Mouse (Mus musculus) induced T-regulatory cell, adult 2 months (primary cell): ENCODE data around the gene Cdh4.

Experiments used
- DNase-seq: peaks from one replicate; pipeline ENCODE4 v3.0.0-alpha.2; 2012; ENCODE audit warnings: low read depth

Cdh4 gene

DNA sequence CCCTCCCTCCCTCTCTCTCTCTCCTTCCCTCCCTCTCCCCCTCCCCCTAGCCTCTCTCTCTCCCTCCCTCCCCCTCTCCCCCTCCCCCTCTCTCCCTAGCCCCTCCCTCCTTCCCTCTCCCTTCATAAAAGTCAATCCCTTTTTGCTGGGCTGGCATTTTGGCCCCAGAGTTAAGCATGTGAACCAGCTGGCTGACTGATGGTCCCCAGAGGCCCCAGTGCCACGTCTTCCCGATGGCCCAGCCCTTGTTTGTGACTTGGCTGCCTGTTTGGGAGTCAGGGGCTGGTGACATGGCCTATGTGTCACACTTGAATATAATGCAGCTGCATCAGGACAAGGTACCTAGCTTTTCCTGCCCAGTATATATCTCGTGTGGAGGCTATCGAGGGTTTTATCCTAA, 96.3 kb downstream of the Cdh4 start:
- no peak for DNase-seq

DNA sequence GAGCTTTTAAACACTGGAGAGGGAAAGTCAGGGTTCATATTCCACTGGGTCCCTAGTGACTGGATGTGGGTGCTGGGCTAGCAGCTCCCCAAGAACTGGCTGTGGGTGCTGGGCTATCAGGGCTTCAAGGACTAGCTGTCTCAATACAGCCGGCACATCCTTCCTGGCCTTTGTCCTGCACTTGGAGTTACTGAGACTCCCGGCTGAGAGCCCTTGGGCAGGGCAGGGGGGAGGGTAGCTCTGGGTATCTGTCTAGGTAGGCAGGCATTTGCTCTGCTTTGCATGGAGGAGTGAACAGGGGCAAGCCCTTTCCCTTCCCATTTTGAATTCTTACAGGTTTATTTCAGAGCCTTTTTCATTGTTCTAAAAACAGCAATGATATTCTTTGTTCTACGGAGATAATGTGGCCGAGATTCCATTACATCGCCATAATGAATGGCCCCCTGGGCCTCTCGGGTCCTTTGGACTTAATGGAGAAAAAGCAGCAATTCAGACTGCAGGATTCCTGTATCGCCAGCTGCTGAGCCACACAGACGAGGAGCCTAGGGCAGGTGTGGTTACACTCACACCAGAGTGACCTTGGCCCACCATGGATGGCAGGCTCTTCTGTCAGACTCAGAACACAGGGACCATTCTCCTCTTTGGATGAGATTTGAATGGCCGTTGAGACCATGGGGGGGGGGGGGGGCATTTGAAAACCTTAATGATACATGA, 97.5 kb downstream of the Cdh4 start:
- DNase-seq, result no peak

DNA sequence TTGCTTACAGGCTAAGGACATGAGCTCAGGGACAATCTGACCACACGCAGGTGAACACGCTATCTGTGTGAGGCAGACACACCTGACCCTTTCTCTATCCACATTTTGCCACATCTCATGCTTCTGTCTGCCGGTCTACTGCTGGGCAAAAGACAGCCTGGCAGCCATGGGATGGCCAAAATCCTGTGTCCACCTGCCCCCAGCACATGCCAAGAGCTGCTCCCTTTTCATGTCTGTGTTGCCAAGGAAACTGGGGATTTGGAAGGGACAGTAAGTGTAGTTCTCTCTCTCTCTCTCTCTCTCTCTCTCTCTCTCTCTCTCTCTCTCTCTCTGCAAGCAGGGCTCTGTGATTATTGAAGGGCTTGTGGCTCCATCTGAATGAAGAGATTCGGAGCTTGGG, 98.9 kb downstream of the Cdh4 start:
- DNase-seq, result no peak

DNA sequence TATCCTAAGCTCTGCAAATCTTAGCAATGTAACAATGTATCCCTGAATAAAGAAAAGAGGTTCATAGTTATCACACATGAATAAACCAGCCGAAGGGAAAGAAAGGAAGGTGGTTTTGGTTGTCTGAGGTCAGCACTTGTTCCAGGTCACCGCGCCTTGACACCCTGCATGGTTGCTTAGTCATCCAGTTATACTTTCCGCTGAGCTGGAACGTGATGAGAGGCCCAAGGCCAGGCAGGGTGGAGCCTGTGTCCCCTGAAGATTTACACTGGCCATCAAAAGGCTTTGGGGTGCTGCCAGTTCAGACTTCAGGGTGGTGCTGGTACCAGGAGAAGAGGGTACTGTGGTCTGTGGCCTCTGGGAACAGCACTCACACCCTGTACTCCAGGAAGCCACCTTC, 105.4 kb downstream of the Cdh4 start:
- DNase-seq, result no peak

DNA sequence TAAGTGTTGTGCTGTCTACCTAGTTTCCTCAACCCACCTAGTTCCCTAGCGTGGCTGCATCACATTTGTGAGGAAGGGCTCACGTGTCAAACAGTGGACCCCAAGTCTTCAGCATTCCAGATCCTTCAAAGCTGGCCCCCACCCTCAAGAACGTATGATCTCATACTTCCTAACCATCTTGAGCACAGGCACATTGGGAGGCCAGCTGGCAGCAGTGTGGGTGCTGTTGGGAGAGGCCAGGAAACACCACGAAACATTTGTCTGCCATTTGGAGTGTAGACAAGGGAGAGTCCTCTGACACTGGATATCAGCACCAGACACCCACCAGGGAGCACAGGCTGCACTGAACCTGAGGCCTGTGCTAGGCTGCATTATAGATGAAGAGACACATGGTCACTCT, 113.7 kb downstream of the Cdh4 start:
- DNase-seq, result no peak

DNA sequence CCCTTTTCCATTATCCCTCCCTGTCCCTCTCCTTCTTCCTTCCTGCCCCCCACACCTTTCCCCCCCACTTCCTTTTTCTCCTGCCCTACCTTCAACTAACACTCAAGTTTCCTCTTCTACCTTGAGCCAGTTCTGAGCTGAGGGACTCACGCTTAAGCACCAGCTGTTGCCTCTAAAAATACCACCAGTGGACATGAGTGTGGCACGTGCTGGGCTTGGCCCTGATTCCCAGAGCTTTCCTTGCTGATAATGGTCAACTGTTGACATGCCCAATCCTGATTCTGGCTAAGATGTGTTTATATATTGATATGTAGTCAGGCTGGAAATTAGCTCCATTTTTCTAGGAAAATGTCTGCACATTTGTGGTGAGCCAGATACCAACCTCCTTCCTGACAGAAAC, 120.1 kb downstream of the Cdh4 start:
- DNase-seq, result no peak

DNA sequence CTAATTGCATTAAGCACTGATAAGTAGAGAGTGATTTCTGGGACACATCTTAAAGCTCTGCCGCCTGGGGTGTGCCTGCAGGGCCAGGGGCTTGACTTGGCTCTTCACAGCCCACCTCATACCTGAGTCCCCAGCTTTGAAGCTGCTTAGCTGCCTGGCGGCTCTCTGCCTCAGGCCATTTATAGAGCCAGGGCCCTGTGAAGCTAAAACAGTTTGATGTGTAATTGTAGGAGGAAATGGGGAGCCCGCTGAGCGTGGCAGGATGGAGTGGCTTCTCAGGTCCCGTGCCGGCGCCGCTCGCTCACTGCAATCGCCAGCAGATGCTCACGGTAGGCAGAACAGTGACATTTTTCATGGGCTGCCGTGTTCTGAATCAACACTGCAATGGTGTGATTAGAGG, 123.4 kb downstream of the Cdh4 start:
- DNase-seq, result no peak

DNA sequence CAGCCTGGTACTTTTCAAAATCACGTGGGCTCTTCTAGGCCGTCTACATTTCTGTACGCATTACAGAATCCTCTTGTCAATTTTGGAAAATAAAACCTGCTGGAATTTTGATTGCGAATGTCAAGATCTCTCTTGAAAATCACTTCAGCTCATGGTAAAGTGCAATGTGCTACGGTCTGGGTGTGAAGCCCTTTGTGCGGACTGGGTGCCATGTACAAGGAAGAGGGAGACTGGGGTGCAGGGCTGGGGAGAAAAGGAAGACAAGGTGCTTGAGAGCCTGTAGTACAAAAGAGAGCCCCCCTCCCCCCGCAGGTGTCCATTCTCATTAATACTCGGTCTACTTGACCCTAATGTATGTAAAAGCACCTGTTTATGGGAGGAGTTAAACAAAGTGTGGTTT, 125.7 kb downstream of the Cdh4 start:
- no peak for DNase-seq

DNA sequence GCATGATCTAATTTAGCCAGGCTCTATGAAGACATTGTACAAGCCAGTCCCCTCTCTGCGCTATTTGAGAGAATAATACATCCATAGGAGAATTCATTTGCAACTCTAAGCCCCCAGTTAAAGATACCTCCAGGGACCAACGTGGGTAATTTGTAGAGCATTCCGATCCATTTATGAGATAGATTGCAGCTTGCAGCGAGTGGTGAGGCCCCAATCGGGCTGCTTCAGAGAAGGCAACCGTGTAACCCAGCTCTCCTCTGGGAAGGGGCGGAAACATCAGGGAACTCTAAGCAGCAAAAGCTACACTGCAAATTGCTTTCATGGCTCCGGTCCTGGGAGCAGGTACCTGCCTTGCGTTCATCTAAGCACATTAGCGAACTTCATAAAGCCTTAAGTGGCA, 126.9 kb downstream of the Cdh4 start:
- DNase-seq, result no peak

DNA sequence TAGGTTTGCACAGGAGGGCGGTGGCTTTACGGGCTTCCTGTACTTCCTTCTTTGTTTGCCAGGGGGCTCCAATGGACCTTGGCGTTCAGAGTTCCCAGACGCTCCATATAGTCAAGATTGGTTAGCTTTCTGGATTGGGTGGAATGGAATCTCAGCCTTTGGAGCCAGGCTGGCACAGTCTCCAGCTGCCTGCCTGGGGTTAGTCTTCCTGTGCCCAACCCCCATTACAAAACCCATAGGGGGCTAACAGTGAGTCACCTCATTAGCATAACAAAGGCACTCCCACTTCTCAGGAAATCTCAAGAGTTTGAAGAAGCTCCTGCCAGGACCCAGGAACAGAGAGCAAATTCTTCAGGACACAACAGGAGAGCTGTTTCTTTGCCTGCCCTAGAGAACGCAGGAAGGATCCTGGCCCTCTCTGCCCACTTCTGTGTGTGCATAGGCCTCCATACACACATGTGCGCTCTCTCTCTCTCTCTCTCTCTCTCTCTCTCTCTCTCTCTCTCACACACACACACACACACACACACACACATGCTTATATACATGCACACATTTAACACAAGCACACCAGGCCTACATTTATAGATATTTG, 129.0 kb downstream of the Cdh4 start:
- DNase-seq, result no peak

DNA sequence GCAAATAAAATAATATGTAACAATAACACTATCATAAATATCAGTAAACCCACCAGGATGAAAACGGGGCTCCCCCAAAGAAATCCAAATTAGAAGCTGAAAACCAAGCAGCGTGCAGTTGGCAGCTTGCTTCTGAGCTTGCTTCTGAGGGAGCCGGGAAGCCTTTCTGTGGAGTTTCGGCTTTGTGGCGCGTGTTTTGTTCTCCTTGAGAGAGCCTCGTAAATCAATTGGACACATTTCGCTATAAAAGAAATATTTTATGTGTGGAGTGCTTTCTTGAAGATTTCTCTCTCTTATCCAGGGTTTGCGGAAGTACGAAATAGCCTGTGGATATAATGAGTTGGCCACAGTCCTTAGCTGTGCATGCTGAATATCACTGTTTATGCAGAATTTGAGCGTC, 131.1 kb downstream of the Cdh4 start:
- DNase-seq, result no peak

DNA sequence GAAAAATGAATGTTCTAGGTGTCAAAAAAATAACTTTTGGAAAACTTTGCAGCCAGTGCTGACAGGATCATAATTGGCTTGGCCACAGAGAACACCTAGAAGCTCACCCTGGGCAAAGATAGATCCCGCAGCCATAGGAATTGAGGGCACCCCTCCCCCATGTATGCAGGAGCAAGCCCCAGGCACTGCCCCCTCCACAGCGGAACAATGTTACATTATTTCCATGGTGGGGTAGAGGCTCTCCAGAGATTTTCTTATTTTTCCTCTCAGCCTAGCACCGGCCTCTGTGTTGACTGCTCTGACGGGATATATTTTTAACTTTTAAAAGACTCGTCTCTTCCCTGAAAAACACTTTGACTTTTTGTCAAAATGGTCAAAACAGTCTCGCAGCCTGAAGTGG, 131.6 kb downstream of the Cdh4 start:
- no peak for DNase-seq

DNA sequence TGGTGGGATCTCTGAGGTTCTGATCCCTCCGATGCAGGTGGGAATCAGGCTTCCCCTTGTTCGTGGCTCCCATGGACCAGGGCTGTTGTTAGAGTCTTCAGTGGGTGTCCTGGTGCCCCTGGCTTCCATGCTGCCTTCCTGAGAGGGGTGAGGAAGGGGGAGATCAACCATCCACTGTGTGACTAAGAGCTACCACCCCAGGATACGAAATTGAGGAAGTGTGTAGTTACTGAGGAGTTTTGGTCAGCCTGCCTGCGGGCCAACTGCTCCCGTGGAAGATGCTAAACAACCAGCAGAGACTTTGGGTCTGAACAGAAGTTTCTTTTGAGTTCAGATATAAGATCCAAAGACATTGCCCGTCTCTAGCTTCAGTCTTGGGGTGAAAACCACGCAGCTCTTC, 133.4 kb downstream of the Cdh4 start:
- no peak for DNase-seq

DNA sequence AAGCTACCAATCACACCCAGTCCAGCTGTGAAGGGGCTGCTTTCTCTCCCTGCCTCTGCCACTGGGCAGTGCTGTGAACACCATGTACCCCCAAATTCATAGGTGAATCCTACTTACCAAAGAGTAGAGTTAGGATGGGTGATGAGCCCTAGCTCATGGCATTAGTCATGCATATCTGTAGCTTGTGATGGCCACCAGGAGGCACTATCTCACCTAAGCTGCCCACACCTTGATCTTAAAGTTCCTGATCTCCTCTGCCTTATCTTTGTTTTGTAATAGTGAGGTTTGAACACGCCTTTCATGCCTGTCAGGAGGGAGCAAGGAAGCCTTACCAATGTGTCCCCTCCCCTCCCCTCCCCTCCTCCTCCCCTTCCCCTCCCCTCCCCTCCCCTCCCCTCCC, 134.0 kb downstream of the Cdh4 start:
- DNase-seq, result peak; percentile 1

DNA sequence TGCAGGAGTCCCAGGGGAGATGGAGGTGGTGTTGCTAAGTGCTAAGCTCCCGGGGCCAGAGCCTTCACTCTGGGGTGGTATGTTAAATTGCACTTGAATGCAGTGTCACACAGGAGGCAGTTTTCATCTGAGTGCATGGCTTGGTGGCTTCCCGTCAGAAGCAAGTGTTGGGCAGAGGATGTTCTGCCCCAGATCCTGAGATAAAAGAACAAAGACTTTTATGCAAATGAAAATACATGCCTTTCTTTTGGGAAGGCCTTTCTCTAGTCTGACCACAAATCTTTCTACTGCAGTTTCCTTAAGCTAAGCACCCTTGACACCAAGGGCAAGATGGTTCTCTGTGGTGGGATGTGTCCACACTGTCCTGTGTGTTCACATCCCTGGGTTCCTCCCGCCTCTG, 136.1 kb downstream of the Cdh4 start:
- DNase-seq, result no peak

DNA sequence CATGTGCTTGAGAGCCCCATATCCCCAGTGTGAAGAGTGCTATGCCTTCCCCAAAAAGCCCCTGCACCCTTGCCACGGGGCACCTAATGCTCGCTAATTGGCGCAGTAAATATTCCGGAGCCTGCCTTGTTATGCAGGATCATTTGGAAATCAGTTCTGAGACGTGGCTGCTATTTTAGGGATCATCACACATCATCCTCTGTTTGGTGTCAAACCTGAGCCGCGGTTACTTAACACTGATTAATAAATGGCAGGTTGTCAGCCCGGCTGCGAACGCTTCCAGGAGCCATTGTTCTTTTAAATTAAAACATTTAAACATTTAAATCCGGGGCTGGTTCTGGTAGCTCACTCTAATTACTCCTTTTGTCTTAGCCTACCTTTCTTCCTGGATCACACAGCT, 136.6 kb downstream of the Cdh4 start:
- no peak for DNase-seq

DNA sequence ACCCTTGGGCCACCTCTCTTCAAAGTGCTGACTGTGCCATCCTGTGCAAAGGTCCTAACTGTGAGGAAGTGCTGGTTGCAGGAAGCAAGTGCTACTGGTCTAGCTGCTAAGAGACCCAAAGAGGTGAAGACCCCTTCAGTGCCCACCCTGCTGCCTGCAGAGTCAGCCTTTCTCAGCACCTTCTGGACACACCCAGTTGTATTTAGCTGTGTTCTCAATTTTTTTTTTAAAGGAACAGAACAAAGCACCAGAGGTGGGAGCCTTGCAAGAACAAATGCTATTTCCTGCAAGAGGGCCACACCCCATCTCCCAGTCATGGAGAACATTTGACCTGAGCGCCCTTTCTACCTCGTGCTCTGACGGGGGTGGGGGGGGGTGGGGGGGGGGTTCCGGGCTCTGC, 138.2 kb downstream of the Cdh4 start:
- DNase-seq, result no peak

DNA sequence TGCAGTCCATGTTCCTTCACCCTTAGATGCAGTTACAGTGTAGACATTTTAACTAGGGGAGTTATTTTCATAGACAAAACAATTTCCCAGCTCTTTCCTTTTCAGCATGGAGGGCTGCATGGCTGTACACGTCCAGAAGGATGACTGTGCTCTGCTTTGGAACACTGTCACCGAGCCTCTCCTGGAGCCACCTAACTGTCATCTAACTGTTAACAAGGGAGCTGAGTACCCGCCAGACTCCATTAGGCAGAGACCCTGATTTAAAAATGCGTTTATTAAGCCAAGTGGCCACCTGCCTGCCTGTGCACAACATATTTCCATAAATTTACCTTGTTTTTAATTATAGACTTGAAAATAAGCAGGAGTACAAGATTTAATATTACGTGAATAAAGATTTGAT, 138.8 kb downstream of the Cdh4 start:
- no peak for DNase-seq

DNA sequence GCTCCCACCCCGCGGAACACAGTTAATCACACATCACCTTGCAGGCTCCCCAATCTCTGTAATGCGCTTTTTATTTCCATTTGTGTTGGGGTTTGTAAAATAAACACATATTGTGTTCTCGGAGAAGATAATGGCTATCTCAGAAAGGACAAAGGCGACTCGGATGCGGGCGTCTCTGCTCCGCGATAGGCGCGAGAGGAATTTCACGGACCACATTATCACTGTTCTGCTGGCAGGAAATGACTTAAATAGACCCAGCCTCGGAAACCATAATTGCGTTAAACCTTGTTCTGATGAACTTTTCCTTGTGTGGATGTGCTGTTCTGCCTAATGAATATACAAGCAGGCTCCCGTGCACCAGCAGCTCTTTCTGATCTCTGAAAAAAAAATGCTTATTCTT, 140.7 kb downstream of the Cdh4 start:
- no peak for DNase-seq

DNA sequence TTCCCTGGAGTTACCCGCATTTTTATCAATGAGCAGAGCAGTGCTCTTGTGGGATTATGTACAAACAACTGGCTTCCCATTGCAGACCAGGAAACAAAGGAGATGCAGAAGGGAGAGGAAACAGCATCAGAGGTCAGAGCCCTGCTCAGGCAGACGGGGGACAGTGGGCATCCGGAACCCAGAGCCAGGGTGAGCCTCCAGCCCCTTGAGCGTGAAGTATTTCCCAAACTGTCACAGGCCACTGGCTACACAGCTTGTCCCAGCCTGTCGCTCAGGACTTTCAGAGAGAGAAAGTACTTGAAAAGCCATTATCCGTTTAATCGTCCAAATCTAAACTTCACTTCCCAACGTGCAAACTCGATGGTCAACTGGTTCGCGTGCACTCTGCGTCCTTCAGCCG, 142.4 kb downstream of the Cdh4 start:
- no peak for DNase-seq

DNA sequence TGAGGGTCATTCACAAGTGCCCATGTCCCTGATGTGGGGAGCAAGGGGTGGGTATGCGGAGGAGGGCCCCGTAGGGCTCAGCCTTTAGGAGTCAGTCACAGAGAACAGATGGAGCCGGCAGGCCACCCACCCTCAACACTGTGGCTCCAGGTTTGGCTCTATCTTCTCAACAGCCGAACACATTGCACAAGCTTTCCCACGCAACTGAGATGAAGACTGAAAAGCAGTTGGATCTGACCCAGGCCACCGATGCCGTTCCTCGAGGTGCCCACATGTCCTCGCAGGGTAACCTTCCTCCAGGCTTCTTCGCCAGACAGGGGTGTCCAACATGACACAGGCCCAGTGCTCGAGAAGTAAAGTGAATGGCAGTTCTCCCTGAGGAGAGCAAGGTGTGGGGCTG, 144.2 kb downstream of the Cdh4 start:
- no peak for DNase-seq

DNA sequence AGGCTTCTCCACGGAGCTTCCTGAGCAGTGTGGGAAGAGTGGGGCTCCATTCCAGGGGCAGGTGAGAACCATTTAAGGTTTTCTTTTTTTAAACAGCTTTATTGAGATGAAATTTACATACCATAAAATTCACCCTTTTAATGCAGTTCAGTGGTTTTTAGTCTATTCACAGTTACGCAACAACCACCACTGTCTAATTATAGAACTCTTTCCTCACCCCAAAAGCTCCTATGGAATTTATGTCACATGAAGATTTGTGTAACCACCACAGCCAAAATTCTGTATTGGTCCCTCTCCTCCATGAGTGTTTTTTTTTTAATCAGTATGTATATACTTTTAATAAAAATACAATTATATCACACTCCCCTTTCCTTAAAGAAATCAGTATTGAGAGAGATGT, 144.8 kb downstream of the Cdh4 start:
- DNase-seq, result no peak

DNA sequence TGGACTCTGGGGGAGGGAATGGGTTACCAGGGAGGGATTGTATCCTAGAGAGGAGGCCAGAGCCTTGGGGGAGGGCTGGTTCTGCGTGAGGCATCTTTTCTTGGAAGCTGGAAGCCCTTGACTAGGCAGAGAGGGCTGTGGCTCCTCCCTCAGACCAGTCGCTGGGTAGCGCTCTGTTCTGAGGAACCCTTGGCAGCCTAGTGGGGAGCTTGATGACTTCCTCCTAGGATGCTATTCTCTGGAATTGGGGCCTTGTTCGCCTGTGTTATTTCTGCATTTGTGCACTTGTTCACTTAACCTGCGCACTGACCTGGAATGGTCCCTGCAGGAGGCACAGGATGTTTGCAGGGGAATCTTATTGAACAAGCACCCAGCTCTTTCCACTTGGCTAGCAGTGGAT, 149.4 kb downstream of the Cdh4 start:
- no peak for DNase-seq

DNA sequence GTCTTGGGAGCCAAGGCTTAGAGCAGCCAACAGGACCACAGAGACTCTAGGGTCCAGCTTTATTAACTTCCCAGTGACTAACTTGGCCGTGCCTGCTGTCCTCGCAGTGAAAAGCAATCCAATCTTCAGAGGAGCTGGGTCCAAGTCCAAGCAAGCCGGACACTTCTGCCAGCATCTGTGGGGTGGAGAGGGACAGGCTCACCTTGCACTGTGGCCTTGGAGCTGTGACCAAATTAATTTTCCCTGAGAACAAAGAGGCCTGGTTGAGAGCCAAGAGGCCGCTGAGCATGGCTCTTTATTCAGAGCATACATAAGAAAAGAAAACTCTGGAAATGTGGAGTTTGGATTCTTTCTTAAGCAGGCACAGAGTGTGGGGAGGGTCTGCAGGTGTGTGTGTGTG, 152.8 kb downstream of the Cdh4 start:
- DNase-seq, result no peak
